Mouse (Mus musculus) liver, embryonic 12.5 days (tissue): Measurements from ENCODE around the gene Wdr45b. TPM values are rescaled to one million over a fixed set of nuclear protein-coding genes. Genes with fewer than 3 reads are reported as not detected.

Experiments used
- microRNA-seq: library from miRNA; unstranded; fragments of <30 nt; microRNA quantifications from one replicate; pipeline ENCODE4, GENCODE M21; 2017
- polyA plus RNA-seq: library from polyadenylated mRNA; unstranded; fragments of >200 nt; fragmentation: Nextera tagmentation; extraction: Ambion mirVana; gene quantifications from 2 replicates; pipeline ENCODE4 v1.2.1, GENCODE M21; 2016

Wdr45b gene
- polyA plus RNA-seq, 1 experiment from 2014 or later = 31.1 TPM

Small RNA genes within 50 kb of the gene (microRNA-seq; reads per million reads assigned to microRNA genes)
- gene Mir7236 = not detected

Other genes starting within 250 kb of the Wdr45b start
- 0.17 and 0.20 TPM in 2 replicates for gene Tex19.2, start 235.8 kb downstream of the Wdr45b start, polyA plus RNA-seq
- 0.31 and 0.44 TPM in 2 replicates for gene Tex19.1, start 208.3 kb downstream of the Wdr45b start, polyA plus RNA-seq
- not detected in 2 replicates for gene Uts2r, start 194.2 kb downstream of the Wdr45b start, polyA plus RNA-seq
- 3.5 and 3.7 TPM in 2 replicates for gene Hexdc, start 150.0 kb downstream of the Wdr45b start, polyA plus RNA-seq
- gene Ogfod3, start 149.7 kb downstream of the Wdr45b start, polyA plus RNA-seq = 16.7 and 17.0 TPM in 2 replicates
- gene Cybc1, start 125.1 kb downstream of the Wdr45b start, polyA plus RNA-seq = 22.4 and 25.2 TPM in 2 replicates
- gene Narf, start 117.2 kb downstream of the Wdr45b start, polyA plus RNA-seq = 120 and 121 TPM in 2 replicates
- gene Foxk2, start 94.5 kb downstream of the Wdr45b start, polyA plus RNA-seq = 6.2 and 6.5 TPM in 2 replicates
- 0.63 and 0.87 TPM in 2 replicates for gene Rab40b, start 33.8 kb upstream of the Wdr45b start, polyA plus RNA-seq
- 20.5 and 21.6 TPM in 2 replicates for gene Fn3krp, start 67.0 kb upstream of the Wdr45b start, polyA plus RNA-seq
- gene Fn3k, start 80.5 kb upstream of the Wdr45b start, polyA plus RNA-seq = 28.1 and 31.4 TPM in 2 replicates
- gene Tbcd, start 97.5 kb upstream of the Wdr45b start, polyA plus RNA-seq = 30.1 and 30.2 TPM in 2 replicates
- gene Zfp750, start 164.9 kb upstream of the Wdr45b start, polyA plus RNA-seq = 0.24 and 0.35 TPM in 2 replicates